Mouse (Mus musculus): ENCODE results near the gene Zc3hav1. TPM values are rescaled to one million over a fixed set of nuclear protein-coding genes. Genes with fewer than 3 reads are reported as not detected.

The Zc3hav1 gene
- total and polyA plus RNA-seq, 2 experiments from 2014 or later, result 2.3 to 7.0 TPM

DNA sequence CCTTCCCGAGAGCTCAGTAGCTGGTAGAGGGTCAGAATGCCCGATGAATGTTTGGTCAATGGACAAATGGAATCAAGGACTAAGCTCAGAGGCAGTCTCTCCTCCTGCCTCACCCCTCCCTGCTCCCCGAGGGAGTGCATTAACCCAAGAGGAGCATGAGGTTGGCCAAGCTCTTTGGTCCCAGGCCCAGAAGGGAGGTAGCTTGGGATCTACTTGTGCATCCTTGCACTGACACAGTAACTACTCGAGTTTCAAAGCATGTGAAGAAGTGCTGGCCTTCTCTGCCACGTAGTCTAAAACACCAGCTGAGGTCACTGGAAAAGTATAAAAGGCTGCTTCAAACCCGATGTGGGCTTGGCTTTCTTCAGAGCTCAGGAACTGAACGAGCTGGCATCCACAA is 89.9 kb downstream of the Zc3hav1 start:
- TF ChIP-seq CTCF (IDR thresholded peaks at IDR 0.05; ENCODE audit: low read depth), result no peak

DNA sequence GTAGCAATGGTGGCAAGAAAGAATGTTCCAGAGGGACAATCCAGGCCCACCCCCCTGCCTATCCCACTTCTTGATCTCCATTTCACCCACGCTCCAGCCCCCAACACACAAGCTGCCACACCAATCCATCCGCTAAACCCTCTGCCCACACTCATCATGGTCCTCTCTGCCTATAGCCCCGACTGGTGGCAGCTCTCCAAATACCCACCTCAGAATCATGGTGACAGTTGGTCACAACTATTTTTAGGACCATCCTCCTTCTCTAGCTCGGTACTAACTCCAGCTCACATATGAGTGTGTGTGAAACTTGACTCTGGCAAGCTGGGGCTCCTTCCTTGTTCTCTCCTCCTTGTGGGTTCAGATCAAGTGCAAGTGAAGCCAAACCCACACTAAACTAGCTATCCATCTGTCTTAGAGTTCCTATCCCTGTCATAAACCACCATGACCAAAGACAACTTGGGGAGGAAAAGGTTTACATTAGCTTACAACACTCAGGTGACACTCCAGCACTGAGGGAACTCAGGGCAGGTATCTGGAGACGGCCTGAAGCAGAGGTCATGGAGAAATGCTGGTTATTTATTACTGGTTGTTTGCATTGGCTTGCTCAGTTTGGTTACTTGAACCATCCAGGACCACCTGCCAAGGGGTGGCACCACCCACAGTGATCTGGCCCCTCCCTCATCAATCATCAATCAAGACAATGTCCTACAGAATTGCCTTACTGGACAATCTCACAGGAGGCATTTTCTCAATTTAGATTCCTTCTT is 90.8 kb downstream of the Zc3hav1 start:
- no peak overlapping the region for H3K27ac ChIP-seq
- H3K4me2 ChIP-seq (ENCODE audit: low read depth, low read length), result no peak overlapping the region
- no peak for TF ChIP-seq CTCF (IDR thresholded peaks at IDR 0.05; ENCODE audit: low read depth)
- no peak overlapping the region for H3K9ac ChIP-seq (replicated peaks; ENCODE audit: low read length)
- H3K27me3 ChIP-seq (ENCODE audit: insufficient read depth, low read length), result no peaks in the 10 kb centered on the region
- H3K4me1 ChIP-seq (ENCODE audit: insufficient read depth, low read length), result no peaks in the 10 kb centered on the region
- H3K9me3 ChIP-seq (ENCODE audit: low read length), result no peaks in the 10 kb centered on the region
- 76% methylated on average over 5 of the region's 5 CpGs for WGBS
- no peaks in the 10 kb centered on the region for H3K36me3 ChIP-seq (ENCODE audit: insufficient read depth, low read length)
- H3K4me3 ChIP-seq (ENCODE audit: low read length), result no peak overlapping the region
- DNase-seq (ENCODE audit: low spot score) (no peak), ATAC-seq (no peak)

More for the DNA sequence above, 89.9 kb downstream of the Zc3hav1 start:
- no peaks in the 10 kb centered on the region for H3K36me3 ChIP-seq (ENCODE audit: insufficient read depth, low read length)
- H3K27ac ChIP-seq, result no peak overlapping the region
- H3K4me1 ChIP-seq (ENCODE audit: insufficient read depth, low read length), result no peaks in the 10 kb centered on the region
- no peak for ATAC-seq
- no peak overlapping the region for H3K9ac ChIP-seq (replicated peaks; ENCODE audit: low read length)
- WGBS, result 63% methylated on average over 7 of the region's 7 CpGs
- no peak for DNase-seq (ENCODE audit: low spot score)
- H3K9me3 ChIP-seq (ENCODE audit: low read length), result no peaks in the 10 kb centered on the region
- no peak overlapping the region for H3K4me3 ChIP-seq (ENCODE audit: low read length)
- H3K4me2 ChIP-seq (ENCODE audit: low read depth, low read length), result no peak overlapping the region
- H3K27me3 ChIP-seq (ENCODE audit: insufficient read depth, low read length), result no peaks in the 10 kb centered on the region

DNA sequence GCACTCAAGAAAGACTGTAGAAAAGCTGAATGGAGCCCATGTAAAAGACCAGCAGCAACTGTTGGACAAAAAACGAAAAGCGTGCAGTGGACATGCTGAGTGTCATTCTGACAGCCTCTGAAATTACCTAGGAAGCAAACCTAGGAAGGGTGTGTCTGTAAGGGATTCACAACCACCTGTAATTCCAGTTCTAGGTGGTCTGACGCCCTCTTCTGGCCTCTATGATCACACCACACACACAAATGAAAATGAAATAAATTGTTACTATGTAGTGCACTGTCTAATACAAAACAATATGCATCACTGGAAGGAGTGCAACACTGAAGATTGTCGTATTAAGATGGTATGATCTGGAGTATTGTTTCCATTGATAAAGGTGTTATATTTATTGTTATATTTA is 92.5 kb downstream of the Zc3hav1 start:
- Histone ChIP-seq H3K4me2 (ENCODE audit: low read depth, low read length) (no peak overlapping the region), H3K36me3 (ENCODE audit: insufficient read depth, low read length) (no peaks in the 10 kb centered on the region), H3K4me3 (ENCODE audit: low read length) (no peak overlapping the region), H3K9me3 (ENCODE audit: low read length) (no peaks in the 10 kb centered on the region), H3K27ac (no peak overlapping the region), H3K9ac (replicated peaks; ENCODE audit: low read length) (no peak overlapping the region), H3K27me3 (ENCODE audit: insufficient read depth, low read length) (no peaks in the 10 kb centered on the region), H3K4me1 (ENCODE audit: insufficient read depth, low read length) (no peaks in the 10 kb centered on the region)
- no peak for ATAC-seq
- 67% methylated on average over 4 of the region's 4 CpGs for WGBS
- DNase-seq (ENCODE audit: low spot score), result no peak
- TF ChIP-seq CTCF (IDR thresholded peaks at IDR 0.05; ENCODE audit: low read depth), result no peak

- TF ChIP-seq CTCF (IDR thresholded peaks at IDR 0.05; ENCODE audit: low read depth), result no peak
- WGBS, result 95% methylated on average over 8 of the region's 8 CpGs
- Histone ChIP-seq H3K27me3 (ENCODE audit: insufficient read depth, low read length) (no peaks in the 10 kb centered on the region), H3K9me3 (ENCODE audit: low read length) (no peaks in the 10 kb centered on the region), H3K4me1 (ENCODE audit: insufficient read depth, low read length) (0 out of 2 replicates have a peak, but pooled peaks cover 4% of the 10 kb centered on the region), H3K4me2 (ENCODE audit: low read depth, low read length) (no peak overlapping the region), H3K36me3 (ENCODE audit: insufficient read depth, low read length) (no peaks in the 10 kb centered on the region), H3K4me3 (ENCODE audit: low read length) (no peak overlapping the region), H3K27ac (no peak overlapping the region), H3K9ac (replicated peaks; ENCODE audit: low read length) (no peak overlapping the region)
- DNase-seq (ENCODE audit: low spot score) (no peak), ATAC-seq (no peak)
These were observed 96.9 kb downstream of the Zc3hav1 start for GRCm38 (mm10) chr6:38257506-38257905.

DNA sequence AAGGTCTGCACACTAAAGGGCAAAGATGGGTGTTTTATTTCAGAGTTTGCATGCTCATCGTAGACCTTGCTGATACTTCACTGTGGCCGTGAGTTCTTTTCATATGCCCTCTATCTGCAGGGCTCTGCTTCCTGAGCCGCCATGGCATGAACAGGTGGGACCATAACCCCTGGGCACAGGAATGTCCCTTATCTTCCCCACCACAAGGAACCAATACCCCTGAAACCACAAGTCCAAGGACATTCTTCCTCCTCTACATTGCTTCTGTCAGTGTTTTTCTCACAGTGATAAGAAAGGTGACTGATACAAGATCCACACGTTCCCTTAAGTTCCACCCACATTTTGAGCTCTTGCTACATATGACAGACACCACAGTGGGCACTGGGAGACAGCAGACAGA is 97.6 kb downstream of the Zc3hav1 start:
- H3K4me2 ChIP-seq (ENCODE audit: low read depth, low read length), result no peak overlapping the region
- 93% methylated on average over 4 of the region's 4 CpGs for WGBS
- no peaks in the 10 kb centered on the region for H3K27me3 ChIP-seq (ENCODE audit: insufficient read depth, low read length)
- no peak overlapping the region for H3K27ac ChIP-seq
- H3K4me3 ChIP-seq (ENCODE audit: low read length), result no peak overlapping the region
- ATAC-seq, result no peak
- H3K36me3 ChIP-seq (ENCODE audit: insufficient read depth, low read length), result no peaks in the 10 kb centered on the region
- TF ChIP-seq CTCF (IDR thresholded peaks at IDR 0.05; ENCODE audit: low read depth), result no peak
- no peaks in the 10 kb centered on the region for H3K9me3 ChIP-seq (ENCODE audit: low read length)
- peaks cover 11% of the 10 kb centered on the region for H3K4me1 ChIP-seq (ENCODE audit: insufficient read depth, low read length)
- no peak overlapping the region for H3K9ac ChIP-seq (replicated peaks; ENCODE audit: low read length)
- DNase-seq (ENCODE audit: low spot score), result no peak

- Histone ChIP-seq H3K9me3 (ENCODE audit: low read length) (no peaks in the 10 kb centered on the region), H3K9ac (replicated peaks; ENCODE audit: low read length) (no peak overlapping the region), H3K27me3 (ENCODE audit: insufficient read depth, low read length) (no peaks in the 10 kb centered on the region), H3K4me3 (ENCODE audit: low read length) (no peak overlapping the region), H3K4me2 (ENCODE audit: low read depth, low read length) (no peak overlapping the region), H3K27ac (no peak overlapping the region), H3K36me3 (ENCODE audit: insufficient read depth, low read length) (no peaks in the 10 kb centered on the region), H3K4me1 (ENCODE audit: insufficient read depth, low read length) (peaks cover 18% of the 10 kb centered on the region)
- TF ChIP-seq CTCF (IDR thresholded peaks at IDR 0.05; ENCODE audit: low read depth), result no peak
- ATAC-seq (no peak), DNase-seq (ENCODE audit: low spot score) (no peak)
- WGBS, result 59% methylated on average over 2 of the region's 2 CpGs
These were observed 98.6 kb downstream of the Zc3hav1 start for GRCm38 (mm10) chr6:38255794-38256193.

Other genes with a start within 250 kb of the Zc3hav1 start
- gene Tmem213, start 245.3 kb downstream of the Zc3hav1 start, total RNA-seq (2014; rRNA removed), result not detected in 2 replicates
- not detected in 2 replicates for gene Tmem213, start 245.3 kb downstream of the Zc3hav1 start, polyA plus RNA-seq (2015; fragmentation: Nextera tagmentation; extraction: Ambion mirVana)
- 0.42 TPM in 1 of 2 replicates, not detected in the other for gene Atp6v0a4, start 230.0 kb downstream of the Zc3hav1 start, total RNA-seq (2014; rRNA removed)
- gene Atp6v0a4, start 230.0 kb downstream of the Zc3hav1 start, polyA plus RNA-seq (2015; fragmentation: Nextera tagmentation; extraction: Ambion mirVana), result 0.28 and 0.29 TPM in 2 replicates
- 31.9 and 32.0 TPM in 2 replicates for gene D630045J12Rik, start 100.6 kb downstream of the Zc3hav1 start, total RNA-seq (2014; rRNA removed)
- gene D630045J12Rik, start 100.6 kb downstream of the Zc3hav1 start, polyA plus RNA-seq (2015; fragmentation: Nextera tagmentation; extraction: Ambion mirVana), result 6.4 and 7.6 TPM in 2 replicates
- 6.1 and 7.9 TPM in 2 replicates for gene Zc3hav1l, start 55.3 kb downstream of the Zc3hav1 start, total RNA-seq (2014; rRNA removed)
- 2.7 and 2.9 TPM in 2 replicates for gene Zc3hav1l, start 55.3 kb downstream of the Zc3hav1 start, polyA plus RNA-seq (2015; fragmentation: Nextera tagmentation; extraction: Ambion mirVana)
- 4.6 and 5.0 TPM in 2 replicates for gene Ttc26, start 26.9 kb upstream of the Zc3hav1 start, total RNA-seq (2014; rRNA removed)
- 2.5 and 2.9 TPM in 2 replicates for gene Ttc26, start 26.9 kb upstream of the Zc3hav1 start, polyA plus RNA-seq (2015; fragmentation: Nextera tagmentation; extraction: Ambion mirVana)
- 22.5 and 25.1 TPM in 2 replicates for gene Ubn2, start 79.3 kb upstream of the Zc3hav1 start, total RNA-seq (2014; rRNA removed)
- gene Ubn2, start 79.3 kb upstream of the Zc3hav1 start, polyA plus RNA-seq (2015; fragmentation: Nextera tagmentation; extraction: Ambion mirVana), result 12.3 and 14.2 TPM in 2 replicates
- 22.5 and 55.8 TPM in 2 replicates for gene Fmc1, start 178.9 kb upstream of the Zc3hav1 start, total RNA-seq (2014; rRNA removed)
- gene Fmc1, start 178.9 kb upstream of the Zc3hav1 start, polyA plus RNA-seq (2015; fragmentation: Nextera tagmentation; extraction: Ambion mirVana), result 256 and 260 TPM in 2 replicates
- gene Luc7l2, start 196.7 kb upstream of the Zc3hav1 start, total RNA-seq (2014; rRNA removed), result 45.0 and 54.3 TPM in 2 replicates
- 36.7 and 44.4 TPM in 2 replicates for gene Luc7l2, start 196.7 kb upstream of the Zc3hav1 start, polyA plus RNA-seq (2015; fragmentation: Nextera tagmentation; extraction: Ambion mirVana)